Mouse (Mus musculus): ENCODE data around the gene Hipk2.

GRCm38 (mm10) chr6:38887436-38887835 lies 11.5 kb upstream of the Hipk2 start:
- TF ChIP-seq CTCF (IDR thresholded peaks at IDR 0.05; ENCODE audit: control insufficient read depth, insufficient read depth, low read length) (no peak), POLR2A (IDR thresholded peaks at IDR 0.05; ENCODE audit: borderline replicate concordance, control insufficient read depth, low read depth, low read length) (no peak)

Measured in bone marrow, adult 2 months (tissue).